Mouse (Mus musculus): Measurements from ENCODE around the gene Nudc.
A peak's percentile ranks its signal among the peaks of the same experiment; 100 is the strongest.

Nudc gene

GRCm38 (mm10) chr4:133488619-133489392, 57.0 kb downstream of the Nudc start:
- peak; percentile 7 for DNase-seq

- DNase-seq, result peak; percentile 8
These were observed 59.0 kb downstream of the Nudc start for GRCm38 (mm10) chr4:133486673-133487357.

- DNase-seq, result peak; percentile 16
These were observed 59.9 kb downstream of the Nudc start for GRCm38 (mm10) chr4:133485691-133486425.

- no peak for DNase-seq
These were observed 61.4 kb downstream of the Nudc start for GRCm38 (mm10) chr4:133484266-133485025.
